Mouse (Mus musculus) cerebellum, adult 8-10 months (tissue): ENCODE data around the gene Olfr986.
"Not testable (repeated sequence)": the region's sequence is repeated elsewhere in the genome, so short reads cannot be mapped to it uniquely, and the experiment has no call there.

Experiments used
- DNase-seq: peaks from one replicate; pipeline ENCODE4 v3.0.0; 2022

The Olfr986 gene

DNA sequence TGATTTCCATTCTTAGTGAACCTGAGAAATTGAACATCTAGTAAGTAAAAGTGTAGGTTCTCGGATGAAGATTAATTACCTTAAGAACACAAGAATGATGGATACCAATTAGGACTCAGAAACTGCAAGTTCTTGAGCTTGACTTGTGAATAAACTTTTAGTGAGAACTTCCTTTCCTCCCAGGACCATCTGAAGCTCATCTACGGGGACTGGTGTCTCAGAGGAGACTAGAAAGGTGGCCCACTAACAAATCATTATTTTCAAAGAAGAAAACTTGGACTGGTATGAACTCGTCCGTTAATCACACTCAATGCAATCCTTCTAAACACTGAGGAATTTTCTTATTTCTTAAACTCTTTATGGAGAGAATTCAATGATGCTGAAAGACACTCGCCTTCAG is at the start of gene Olfr986:
Gene Olfr986 (plus strand): TSS at position 301 of the 400 bp plus-strand sequence.
- DNase-seq, result no peak

DNA sequence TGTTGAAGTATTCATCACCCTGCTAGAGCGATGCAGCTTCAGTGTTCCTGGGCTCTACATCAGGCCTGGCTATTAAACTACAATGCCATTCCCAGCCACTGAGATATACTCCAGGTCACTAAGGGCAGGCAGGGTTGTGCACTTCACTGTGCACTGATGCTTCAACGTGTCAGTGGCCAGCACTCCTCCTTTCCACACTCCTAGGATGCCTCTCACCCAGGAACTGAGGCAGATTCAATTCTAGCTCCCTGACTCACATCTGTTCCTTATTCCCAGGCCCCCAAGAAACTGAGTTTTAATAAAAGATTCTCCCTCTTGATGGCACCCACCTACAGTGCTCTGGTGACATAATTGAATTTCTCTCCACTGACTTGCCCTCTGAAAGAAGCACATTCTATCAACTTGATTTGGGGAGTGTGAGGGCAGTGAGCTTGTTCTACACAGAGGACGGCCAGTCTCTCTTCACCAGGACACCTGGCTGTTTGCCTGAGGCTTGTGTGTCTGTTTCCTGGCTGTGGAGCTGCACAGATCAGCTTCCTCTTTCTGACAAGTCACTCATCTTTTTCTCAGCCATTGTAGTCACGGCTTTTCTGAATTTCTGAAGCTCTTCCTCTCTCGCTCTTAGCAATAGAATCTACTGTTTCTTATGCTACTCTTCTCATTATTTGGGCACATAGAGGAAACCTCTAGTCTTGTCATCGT is 43.6 kb upstream of the Olfr986 start:
- DNase-seq, result no peak

DNA sequence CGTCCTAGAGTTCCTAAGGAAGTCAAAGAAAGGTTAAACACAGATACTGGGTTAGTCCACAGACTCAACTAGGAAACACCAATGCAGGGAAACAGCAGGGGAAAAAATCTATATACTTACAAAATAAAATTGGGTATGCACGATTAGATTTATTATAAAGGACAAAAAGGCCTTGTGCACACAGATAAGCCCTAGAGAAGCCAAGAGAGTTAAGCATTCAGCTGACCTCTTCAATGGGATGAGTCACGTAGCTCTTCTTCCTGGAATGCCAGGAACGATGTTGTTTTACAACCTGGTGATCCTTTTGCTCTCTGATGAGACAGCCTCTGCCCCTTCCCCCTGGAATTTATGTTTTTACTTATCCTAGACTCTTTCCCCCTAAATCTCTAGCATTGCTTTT is 41.2 kb upstream of the Olfr986 start:
- no peak for DNase-seq

DNA sequence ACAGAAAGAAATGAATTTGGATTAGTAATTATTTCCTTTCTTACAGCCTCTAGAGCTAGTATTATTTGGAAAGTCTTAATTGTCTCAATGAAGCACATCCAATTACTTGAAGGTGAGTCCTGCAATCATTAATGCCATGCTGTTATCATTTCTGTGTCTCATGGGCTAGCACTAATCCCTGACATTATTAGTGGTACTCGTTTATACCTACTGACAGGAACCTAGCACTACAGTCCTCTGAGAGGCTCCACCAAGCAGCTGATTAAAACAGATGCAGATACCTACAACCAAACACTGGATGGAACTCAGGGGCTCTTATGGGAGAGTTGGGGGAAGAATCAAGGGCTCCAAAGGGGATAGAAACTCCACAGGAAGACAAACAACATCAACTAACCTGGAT is 39.2 kb upstream of the Olfr986 start:
- no peak for DNase-seq

DNA sequence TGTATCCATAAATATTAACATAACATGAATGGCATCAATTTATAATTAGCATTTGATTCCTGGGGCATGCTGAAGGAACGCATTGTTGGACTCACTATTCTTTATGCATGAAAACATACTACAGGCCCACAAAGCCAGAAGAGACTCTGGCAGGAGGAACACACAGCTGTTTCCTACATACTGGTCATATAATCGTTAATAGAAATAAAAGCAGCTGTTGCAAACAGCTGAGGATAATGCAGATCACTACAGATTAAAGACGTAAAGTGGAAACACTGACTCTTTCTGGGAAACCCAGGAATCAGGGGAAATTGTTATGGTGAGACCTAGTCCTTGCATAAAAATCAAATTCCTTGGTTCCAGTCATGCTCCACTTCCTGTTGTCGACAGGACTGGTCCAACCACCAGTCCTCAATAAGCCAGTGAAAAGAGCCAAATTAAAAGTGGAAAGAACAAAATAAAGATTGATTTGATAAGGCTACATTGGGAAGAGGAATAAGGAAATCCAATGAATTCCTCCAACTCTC is 25.5 kb upstream of the Olfr986 start:
- DNase-seq, result no peak

- DNase-seq, result no peak
Observed at GRCm38 (mm10) chr9:40166446-40166845, 14.3 kb upstream of the Olfr986 start.

DNA sequence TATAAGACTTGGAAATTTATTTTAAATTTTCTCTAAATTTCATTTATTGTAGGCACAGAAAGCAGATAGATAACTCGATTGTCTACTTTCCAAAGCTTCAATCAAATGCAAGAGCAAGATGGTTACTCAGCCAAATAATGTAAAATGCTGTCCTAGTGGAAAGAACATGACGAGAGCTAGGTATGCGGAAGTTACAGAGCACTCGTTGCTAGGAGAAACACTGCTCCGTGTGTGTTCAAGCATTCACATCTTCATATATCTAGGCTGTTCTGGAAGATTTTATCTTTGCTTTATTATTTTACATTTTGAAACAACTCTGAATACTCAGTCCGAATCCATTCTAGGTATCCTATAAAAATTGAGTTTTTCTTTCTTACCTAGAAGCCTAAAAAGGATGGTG is 3.7 kb upstream of the Olfr986 start:
- DNase-seq, result no peak

GRCm38 (mm10) chr9:40185166-40185565 is 4.4 kb downstream of the Olfr986 start:
- DNase-seq, result not testable (repeated sequence)

- peak; percentile 3 for DNase-seq
Observed at GRCm38 (mm10) chr9:40191086-40191876, 10.6 kb downstream of the Olfr986 start.

GRCm38 (mm10) chr9:40192098-40193038 is 11.6 kb downstream of the Olfr986 start, which contains the start of gene Zfp202:
Gene Zfp202 (plus strand): TSS chr9:40192316.
- DNase-seq, result peak; percentile 77

GRCm38 (mm10) chr9:40195981-40196380 is 15.3 kb downstream of the Olfr986 start:
- DNase-seq, result no peak

- no peak for DNase-seq
Observed at GRCm38 (mm10) chr9:40206546-40206950, 25.8 kb downstream of the Olfr986 start.

DNA sequence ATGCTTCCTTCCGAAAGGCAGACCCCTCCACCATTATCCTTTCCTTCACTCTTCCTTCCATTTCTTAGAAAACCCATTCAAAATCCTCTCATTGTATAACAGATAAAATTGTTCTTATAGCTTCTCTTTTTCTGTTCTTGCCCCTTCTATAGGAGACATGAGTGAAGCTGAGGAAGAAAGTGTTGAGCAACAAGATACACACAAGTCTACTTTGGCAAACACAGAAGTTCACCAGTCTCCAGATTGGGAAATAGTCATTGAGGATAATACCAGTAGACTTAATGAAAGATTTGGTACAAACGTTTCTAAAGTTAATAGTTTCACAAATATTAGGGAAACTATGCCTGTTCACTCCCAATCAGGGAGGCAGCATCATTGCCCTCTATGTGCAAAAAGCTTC is 30.0 kb downstream of the Olfr986 start:
- no peak for DNase-seq

- DNase-seq, result no peak
Observed at GRCm38 (mm10) chr9:40214058-40214457, 33.3 kb downstream of the Olfr986 start.

- no peak for DNase-seq
Observed at GRCm38 (mm10) chr9:40216651-40217050, 35.9 kb downstream of the Olfr986 start.

DNA sequence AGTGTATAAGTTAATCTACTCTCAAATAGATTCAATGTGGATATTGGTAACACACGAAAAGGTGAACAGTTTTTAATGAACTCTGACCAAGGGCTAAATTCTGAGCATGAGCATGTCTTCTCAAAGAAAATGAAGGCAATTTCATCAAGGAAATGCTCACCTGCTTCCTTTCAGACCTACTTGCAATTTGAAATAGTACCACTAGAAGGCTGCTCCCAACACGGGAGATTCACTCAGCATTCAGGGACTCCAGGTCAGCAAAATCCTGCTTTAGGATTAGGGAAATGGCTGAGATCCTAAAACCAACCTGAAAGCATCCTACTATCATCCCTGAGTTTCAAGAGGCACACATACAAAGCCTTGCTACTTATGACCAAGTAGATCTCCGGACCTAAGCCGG is 43.6 kb downstream of the Olfr986 start:
- DNase-seq, result peak; percentile 5

- peak; percentile 52 for DNase-seq
Observed at GRCm38 (mm10) chr9:40227874-40228789, 47.4 kb downstream of the Olfr986 start.

GRCm38 (mm10) chr9:40228804-40229331 is 48.1 kb downstream of the Olfr986 start:
- no peak for DNase-seq

- DNase-seq, result no peak
Observed at GRCm38 (mm10) chr9:40229479-40229878, 48.8 kb downstream of the Olfr986 start.

DNA sequence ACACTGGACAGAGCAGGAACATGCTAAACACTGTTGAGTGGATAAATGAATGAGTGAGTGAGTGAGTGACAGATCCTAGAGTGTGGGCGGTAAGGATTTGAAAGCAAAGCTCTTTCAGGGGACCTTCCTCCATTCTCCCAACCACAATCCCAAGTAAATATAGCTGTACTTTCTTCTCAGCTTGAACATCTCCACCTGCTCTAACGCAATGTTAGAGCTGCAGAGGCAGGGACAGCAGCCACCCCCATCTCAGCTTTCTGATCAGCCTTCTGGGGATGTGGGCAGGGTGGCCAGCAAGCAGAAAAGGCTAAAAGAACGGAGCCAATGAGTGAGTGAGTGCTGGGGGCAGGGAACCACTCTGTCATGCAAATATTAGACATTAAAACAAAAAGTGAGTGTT is 50.3 kb downstream of the Olfr986 start:
- DNase-seq, result no peak
